Mouse (Mus musculus): ENCODE results near the gene Zfand2a. TPM values are rescaled to one million over a fixed set of nuclear protein-coding genes. Genes with fewer than 3 reads are reported as not detected.
A peak's percentile ranks its signal among the peaks of the same experiment; 100 is the strongest.

The Zfand2a gene
- total RNA-seq, 1 experiment from 2014 or later, result 31.2 TPM

DNA sequence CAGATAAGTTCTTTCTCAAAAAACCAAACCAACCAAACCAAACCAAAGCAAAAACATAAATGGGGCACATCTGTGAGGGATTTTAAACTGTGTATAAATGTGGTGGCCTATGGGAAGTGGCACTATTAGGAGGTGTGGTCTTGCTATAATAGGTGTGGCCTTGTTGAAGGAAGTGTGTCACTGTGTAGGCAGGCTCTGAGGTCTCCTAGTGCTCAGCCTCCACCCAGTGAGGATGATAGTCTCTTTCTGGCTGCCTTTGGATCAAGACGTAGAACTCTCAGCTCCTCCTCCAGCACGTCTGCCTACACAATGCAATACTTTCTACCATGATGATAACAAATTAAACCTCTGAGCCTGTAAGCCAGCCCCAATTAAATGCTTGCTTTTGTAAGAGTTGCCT lies 18.0 kb downstream of the Zfand2a start:
- no peak for DNase-seq

DNA sequence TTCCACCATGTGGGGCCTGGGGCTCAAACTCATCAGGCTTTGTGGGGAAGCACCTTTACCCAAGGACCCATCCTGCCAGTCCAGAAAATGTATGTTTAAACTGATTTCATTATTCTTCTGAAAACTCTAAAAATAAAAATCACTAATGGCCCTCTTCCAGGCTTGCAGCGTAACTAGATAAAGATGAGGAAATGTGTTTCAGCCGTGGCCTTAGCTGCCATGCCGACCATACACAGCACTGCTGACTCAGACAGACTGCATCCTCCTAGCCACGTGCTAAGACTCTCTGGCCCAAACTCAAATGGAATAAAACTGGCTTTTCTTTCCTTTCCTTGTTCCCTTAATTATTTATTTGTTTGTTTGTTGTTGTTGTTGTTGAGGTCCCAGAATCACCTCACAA lies 19.5 kb downstream of the Zfand2a start:
- no peak for DNase-seq

DNA sequence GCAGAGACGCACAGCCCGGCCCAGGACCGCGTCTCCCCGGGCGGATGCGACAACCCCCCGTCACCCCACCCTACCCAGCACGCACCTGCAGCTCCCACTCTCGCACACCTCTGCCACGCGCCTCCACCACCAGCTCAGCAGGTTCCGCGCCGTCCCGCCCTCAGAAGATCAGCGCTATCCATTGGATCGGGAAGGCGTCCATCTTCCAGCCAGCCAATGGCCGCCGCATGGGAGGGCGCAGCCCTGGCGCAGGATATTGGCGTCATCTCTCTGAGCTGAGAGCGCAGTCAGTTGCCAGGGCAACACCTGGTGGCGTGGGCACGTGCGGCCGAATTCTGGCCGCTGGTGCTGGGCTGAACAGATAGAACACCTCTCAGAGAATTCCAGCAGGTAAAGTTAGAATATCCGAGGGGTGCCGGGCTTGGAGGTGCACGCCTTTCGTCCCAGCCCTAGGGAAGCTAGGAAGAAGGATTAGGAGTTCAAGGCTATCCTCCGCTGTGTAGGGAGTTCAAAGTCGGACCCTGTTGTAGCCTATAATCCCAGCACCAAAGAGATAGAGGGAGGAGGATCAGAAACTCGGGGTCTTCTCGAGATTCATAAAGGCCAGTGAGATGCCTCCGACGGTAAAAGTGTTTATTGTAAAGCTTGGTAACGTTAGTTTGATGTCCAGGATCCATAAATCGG lies 23.8 kb downstream of the Zfand2a start, which contains the start of gene 3110082I17Rik:
Gene 3110082I17Rik (minus strand): TSS at position 144 of the 684 bp plus-strand sequence.
- peak; percentile 98 for DNase-seq

DNA sequence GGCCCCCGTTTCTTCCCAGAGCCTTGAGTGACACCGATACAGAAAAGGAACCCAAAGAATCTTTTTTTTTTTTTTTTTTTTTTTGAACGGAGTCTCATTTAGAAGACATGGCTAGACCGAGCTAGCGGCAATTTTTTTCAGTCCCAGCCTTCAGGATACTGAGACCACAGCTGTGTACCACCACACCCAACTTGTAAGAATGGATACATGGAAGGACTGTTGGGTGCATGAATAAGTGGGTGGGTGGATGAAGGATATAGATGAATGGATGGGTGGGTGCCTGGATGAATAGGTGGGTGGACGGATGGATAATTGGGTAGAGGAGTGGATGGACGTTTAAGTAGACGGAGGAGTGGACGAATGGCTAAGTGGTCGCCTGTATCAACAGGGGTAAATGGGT lies 24.4 kb downstream of the Zfand2a start:
- DNase-seq, result no peak

DNA sequence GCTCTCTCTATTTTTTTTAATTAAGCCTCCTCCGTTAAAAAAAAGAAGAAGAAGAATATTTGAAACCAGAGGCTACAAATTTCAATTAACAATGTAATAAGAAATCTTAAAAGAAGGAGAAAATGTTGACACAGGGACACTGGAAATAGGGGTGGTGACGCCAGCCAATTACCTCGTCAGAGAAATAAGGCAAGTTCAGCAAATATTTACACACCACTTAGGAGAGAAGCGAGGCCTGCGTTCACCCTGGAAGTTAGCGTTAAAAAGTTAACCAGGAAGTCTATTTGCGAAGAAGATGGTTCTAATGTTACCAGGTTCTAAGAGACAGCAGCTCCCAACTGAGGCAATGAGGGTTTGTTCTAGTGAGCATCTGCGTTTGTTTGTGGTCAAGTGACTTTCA lies 27.1 kb downstream of the Zfand2a start:
- no peak for DNase-seq

DNA sequence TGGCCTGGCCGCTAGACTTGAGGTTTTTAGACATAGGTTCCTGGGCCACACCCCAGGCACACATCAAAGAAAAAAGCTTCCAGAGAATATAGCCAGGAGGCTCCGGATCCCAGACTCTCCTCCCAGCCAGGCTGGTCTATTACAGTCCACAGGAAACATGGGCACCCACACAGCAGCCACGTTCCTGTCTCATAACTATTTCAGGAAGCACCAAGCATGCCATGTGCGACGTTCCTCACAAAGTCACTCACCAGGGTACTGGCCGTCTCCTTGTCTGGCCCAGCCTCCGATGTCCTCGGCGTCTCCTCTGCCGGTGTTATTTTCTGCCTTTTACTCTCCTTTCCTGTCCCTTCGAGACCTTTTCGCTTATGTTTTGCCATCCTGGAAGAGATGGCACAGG lies 29.2 kb downstream of the Zfand2a start:
- DNase-seq, result no peak

DNA sequence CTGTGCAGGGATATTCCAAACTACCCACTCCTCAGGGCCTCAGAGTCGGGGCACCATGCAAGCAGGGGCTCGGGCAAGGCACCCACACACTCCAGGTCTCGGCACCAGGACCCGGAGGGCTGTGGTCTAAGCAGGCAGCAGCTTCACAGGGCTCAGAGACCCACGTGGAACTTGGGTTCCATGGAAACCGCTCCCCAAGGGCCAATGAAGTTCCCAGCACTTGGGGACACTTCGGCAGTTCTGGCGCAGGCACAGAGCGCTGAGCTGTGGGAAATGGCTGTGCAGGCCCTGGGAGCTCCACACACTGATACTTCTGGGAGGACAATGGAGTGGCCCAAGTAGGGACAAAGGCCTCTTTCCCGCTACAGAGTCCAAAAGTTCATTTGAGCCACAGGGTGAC lies 31.3 kb downstream of the Zfand2a start:
- no peak for DNase-seq

- DNase-seq, result no peak
Observed at GRCm38 (mm10) chr5:139449926-139450325, 34.4 kb downstream of the Zfand2a start.

DNA sequence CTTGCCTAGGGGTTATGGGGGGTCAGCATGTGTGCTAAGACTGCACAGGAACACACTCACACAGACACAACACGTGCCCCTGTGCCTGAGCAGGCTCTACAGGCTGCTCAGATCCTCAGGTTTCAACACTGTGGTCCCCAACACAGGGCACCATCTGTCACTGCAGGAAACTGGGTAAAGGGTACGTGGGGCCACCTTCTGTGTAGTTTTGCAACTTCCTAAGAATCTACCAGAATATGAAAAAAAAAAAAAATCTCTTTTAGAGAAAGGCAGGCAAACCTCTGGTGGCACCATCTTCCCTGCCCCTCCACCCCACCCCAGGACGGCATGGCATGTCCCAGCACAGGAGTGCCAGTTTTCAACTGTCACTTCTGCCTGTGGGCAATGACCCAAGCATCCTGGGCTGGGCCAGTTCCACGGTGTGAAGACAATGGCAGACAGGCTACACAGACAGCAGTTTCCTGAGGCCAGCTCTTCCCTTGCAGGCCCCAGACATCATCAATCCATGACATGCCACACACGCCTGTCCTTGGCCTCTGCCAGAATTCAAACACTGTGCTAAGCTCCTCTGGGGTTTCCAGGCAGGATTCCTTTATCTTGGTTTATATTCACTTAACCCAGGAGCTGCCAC lies 35.1 kb downstream of the Zfand2a start:
- DNase-seq, result peak; percentile 44

- no peak for DNase-seq
Observed at GRCm38 (mm10) chr5:139448025-139448424, 36.3 kb downstream of the Zfand2a start.

- DNase-seq, result no peak
Observed at GRCm38 (mm10) chr5:139445258-139445657, 39.1 kb downstream of the Zfand2a start.

DNA sequence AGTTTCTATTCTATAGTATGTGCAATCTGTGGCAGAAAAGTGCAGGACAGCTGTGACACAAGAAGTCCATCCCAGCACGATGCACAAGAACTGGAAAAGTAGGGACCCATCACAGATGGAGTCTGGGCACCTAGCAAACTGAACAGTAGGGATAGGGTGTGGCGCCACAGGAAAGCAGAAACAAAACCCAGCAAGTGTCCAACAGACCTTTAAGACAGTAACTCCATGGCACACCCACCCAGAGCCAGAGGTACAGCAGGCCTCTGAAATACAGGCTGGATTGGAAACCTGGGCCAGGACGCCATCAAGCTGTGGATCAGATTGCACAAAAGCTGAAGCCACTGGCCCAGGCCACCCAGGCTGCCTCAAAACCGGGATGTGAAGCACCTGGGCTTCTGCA lies 41.4 kb downstream of the Zfand2a start:
- DNase-seq, result no peak

GRCm38 (mm10) chr5:139442428-139442827 lies 41.9 kb downstream of the Zfand2a start:
- DNase-seq, result no peak

DNA sequence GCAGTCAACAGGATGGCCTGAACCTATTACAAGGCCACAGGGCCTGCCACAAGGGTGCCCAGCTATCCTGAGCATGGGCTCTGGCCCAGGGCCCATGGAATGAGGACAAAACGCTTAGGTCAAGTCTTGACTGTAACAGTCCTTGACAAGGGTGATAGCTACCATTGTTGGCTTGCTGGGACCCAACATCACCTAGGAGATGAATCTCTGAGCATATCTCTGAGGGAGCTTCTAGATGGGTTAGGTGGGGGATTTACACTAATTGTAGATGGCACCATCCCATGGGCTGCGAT lies 42.7 kb downstream of the Zfand2a start:
- no peak for DNase-seq

GRCm38 (mm10) chr5:139440926-139441725 lies 43.2 kb downstream of the Zfand2a start:
- no peak for DNase-seq

DNA sequence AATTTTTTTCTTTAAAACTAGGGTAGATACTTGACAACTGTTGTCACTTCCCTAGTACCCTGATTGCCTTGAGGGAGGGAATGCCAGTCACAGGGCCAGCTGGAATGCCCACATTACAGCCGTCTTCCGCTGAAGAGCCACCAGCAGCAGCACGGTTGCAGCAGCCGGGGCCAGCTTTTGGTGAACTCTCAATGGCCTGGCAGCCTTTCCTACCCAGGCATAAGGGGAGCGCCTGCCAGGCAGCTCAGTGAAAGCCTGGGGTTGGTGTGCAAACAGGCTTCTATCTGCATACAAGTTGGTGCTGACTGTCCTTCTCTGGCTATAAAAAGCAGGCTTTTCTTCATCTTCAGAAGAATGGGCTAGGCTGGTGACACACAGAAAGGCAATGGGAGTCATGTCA lies 43.9 kb downstream of the Zfand2a start:
- no peak for DNase-seq

- DNase-seq, result no peak
Observed at GRCm38 (mm10) chr5:139438440-139438839, 45.9 kb downstream of the Zfand2a start.

GRCm38 (mm10) chr5:139437769-139438168 lies 46.6 kb downstream of the Zfand2a start:
- DNase-seq, result no peak

GRCm38 (mm10) chr5:139434940-139435339 lies 49.4 kb downstream of the Zfand2a start:
- DNase-seq, result no peak

GRCm38 (mm10) chr5:139433842-139434568 lies 50.3 kb downstream of the Zfand2a start:
- DNase-seq, result no peak

DNA sequence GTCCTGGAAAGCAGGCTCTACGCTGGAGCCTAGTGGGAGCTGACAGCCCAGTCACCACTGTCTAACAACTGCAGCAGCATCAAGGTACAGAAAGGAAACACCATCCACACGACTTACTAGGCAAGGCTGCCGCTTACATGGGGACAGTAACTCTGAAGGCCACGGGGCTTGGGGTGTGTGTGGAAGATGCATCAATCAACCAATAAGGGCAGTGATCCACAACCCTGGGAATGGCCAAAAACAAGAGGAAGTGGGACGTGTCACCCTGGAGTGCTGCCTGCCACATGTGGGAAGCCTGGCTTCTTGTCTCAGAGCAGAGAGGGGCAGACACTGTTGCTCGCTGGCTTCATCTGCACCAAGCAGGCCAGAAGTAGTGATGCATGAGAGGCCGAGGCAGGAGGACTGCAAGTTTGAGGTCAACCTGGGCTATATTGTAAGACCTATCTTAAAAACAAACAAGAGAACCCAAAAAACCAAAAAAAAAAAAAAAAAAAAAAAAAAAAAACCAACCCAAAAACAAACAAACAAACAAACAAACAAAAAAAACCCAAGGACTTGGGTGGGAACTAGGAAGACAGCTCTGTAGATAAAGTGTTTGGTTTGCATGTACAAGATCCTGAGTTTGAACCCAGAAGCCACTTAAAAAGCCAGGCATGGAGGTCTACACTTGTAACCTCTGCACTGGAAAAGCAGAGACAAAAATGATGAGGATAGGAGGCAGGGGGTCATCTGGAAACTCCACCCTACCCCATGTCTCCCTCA lies 51.4 kb downstream of the Zfand2a start:
- no peak for DNase-seq

- no peak for DNase-seq
Observed at GRCm38 (mm10) chr5:139432333-139432732, 52.0 kb downstream of the Zfand2a start.
